Mouse (Mus musculus) hindbrain, embryonic 16.5 days (tissue): ENCODE results near the gene Myom1. TPM values are rescaled to one million over a fixed set of nuclear protein-coding genes. Genes with fewer than 3 reads are reported as not detected.

Experiments
- ATAC-seq: fragments of 200-750 bp; cut with Nextera tagmentation; 2 replicates; pipeline ENCODE4 v1.8.0; 2017; ENCODE audit warnings: moderate TSS enrichment, moderate library complexity
- H3K27ac ChIP-seq: fragments of 300-500 bp; sonication (generic); 2 replicates; pipeline ENCODE4 v1.5.1; 2014; ENCODE audit warnings: low read depth, mild to moderate bottlenecking, control low read depth, low read length, moderate library complexity
- H3K27me3 ChIP-seq: fragments of 300-500 bp; sonication (generic); replicated peaks from 2 replicates; pipeline ENCODE4 v1.6.1; 2014; ENCODE audit warnings: low read length; ENCODE audit not compliant: control insufficient read depth, insufficient read depth
- H3K36me3 ChIP-seq: fragments of 300-500 bp; sonication (generic); 2 replicates; pipeline ENCODE4 v1.6.1; 2014; ENCODE audit warnings: mild to moderate bottlenecking, low read length, moderate library complexity, mixed read lengths; ENCODE audit not compliant: control insufficient read depth, insufficient read depth
- H3K4me1 ChIP-seq: fragments of 300-500 bp; sonication (generic); 2 replicates; pipeline ENCODE4 v1.6.1; 2014; ENCODE audit warnings: low read depth, low read length; ENCODE audit not compliant: control insufficient read depth, insufficient read depth
- H3K4me2 ChIP-seq: fragments of 300-500 bp; sonication (generic); 2 replicates; pipeline ENCODE4 v1.6.1; 2014; ENCODE audit warnings: mild to moderate bottlenecking, low read length, control low read depth, moderate library complexity
- H3K4me3 ChIP-seq: fragments of 300-500 bp; sonication (generic); 2 replicates; pipeline ENCODE4 v1.5.1; 2014; ENCODE audit warnings: mild to moderate bottlenecking, low read length, control low read depth, moderate library complexity
- H3K9ac ChIP-seq: fragments of 300-500 bp; sonication (generic); 2 replicates; pipeline ENCODE4 v1.6.1; 2014; ENCODE audit warnings: low read depth, mild to moderate bottlenecking, control low read depth, low read length, moderate library complexity
- H3K9me3 ChIP-seq: fragments of 300-500 bp; sonication (generic); 2 replicates; pipeline ENCODE4 v1.6.1; 2014; ENCODE audit warnings: mild to moderate bottlenecking, low read length, moderate library complexity; ENCODE audit not compliant: control insufficient read depth
- WGBS: fragments of 180-500 bp; shearing (Covaris S2); extraction: QIAGEN DNeasy Blood & Tissue Kit; methylation state at CpG from one replicate; pipeline ENCODE4 v1.1.7; 2014; 5-methylcytosine and 5-hydroxymethylcytosine counted together
- polyA plus RNA-seq: library from polyadenylated mRNA; unstranded; fragments of >200 nt; fragmentation: Nextera tagmentation; extraction: Ambion mirVana; gene quantifications from 2 replicates; pipeline ENCODE4 v1.2.1, GENCODE M21; 2015

The Myom1 gene
- polyA plus RNA-seq, 1 experiment from 2014 or later, result 0.91 TPM

DNA sequence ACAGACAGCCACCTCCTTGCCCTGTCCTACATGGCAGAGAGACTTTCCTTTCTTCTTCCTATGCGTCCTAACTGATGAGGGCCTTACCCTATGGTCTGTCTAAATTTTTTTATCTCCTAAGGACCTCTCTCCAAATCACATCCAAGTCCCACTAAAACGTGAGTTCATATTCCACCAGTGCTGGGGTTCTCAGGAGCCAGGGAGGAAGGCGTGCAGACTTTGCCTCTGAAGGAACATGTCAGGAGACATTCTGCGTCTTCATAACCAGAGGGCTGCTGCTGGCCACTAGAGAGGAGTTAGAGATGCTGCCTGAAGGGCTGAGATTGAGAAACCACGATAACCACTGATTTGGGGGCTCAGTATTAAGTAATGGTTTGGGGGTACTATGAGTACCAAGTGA, 4.5 kb downstream of the Myom1 start:
- H3K9ac ChIP-seq, result no peak overlapping the region
- no peak overlapping the region for H3K4me3 ChIP-seq
- peaks cover 6% of the 10 kb centered on the region; the same call in 1 of the 2 replicates for H3K4me1 ChIP-seq
- H3K27ac ChIP-seq, result no peak overlapping the region
- H3K9me3 ChIP-seq, result no peaks in the 10 kb centered on the region
- H3K27me3 ChIP-seq, result no peaks in the 10 kb centered on the region
- no peak for ATAC-seq
- 87% methylated on average over 5 of the region's 5 CpGs for WGBS
- H3K4me2 ChIP-seq, result no peak overlapping the region
- H3K36me3 ChIP-seq, result no peaks in the 10 kb centered on the region

DNA sequence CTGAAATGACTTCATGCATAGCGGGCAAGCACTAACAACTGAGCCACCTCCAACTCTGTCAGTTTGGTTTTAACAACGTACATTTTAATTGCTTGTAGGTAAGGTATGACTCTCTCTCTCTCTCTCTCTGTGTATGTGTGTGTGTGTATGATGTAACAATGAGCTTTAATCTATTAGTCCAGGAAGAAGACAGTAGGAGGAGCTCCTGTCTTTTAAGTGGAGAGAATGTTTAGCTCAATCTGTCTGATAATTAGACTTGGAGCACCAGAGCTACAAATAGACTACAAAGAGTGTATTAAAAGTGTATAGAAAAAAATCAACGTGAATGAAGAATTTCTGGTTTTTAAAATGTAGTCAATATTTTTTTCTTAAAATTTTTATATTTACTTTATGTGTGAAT, 6.2 kb downstream of the Myom1 start:
- Histone ChIP-seq H3K36me3 (no peaks in the 10 kb centered on the region), H3K27ac (no peak overlapping the region), H3K27me3 (no peaks in the 10 kb centered on the region), H3K4me3 (no peak overlapping the region), H3K4me2 (no peak overlapping the region), H3K9me3 (no peaks in the 10 kb centered on the region), H3K4me1 (no peaks in the 10 kb centered on the region), H3K9ac (no peak overlapping the region)
- WGBS, result 91% methylated on average over 3 of the region's 3 CpGs
- ATAC-seq, result no peak

DNA sequence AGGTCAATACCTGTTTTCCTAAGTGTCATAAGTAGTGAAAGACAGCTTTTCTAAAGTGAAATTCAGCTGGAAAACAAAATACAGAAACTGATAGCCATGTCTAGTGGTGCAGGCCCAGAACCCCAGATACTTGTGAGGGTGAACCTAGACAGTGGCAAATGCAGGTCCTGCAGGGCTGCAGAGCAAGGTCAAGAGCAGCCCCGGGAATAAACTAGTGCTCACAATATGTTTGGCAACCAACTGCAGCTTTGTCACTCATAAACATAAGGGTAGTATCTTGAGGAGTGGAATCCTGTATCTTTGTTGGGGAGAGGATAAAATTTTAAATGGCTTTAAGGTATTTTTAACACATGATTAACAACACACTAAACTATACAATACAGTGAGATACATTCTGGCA, 7.3 kb downstream of the Myom1 start:
- ATAC-seq, result no peak

DNA sequence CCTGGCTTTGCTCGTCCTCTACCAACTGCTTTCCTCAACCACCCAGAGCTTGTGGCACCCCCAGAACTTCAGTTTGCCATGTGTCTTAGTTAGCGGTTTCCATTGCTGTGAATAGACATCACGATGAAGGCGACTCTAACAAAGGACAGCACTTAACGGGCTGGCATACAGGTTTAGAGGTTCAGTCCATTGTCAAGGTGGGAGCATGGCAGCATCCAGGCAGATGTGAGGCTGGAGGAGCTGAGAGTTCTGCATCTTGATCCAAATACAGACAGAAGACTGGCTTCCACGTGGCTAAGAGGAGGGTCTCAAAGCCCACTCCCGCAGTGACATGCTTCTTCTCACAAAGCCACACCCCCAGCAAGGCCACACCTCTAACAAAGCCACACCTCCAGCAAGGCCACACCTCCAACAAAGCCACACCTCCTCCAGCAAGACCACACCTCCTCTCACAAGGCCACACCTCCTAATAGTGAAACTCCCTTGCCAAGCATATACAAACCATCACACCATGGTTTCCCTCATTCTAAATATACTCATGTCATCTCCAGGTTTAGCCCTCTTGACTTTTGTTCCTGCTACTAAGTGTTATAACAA, 8.3 kb downstream of the Myom1 start:
- no peak overlapping the region for H3K4me2 ChIP-seq
- no peaks in the 10 kb centered on the region for H3K27me3 ChIP-seq
- H3K4me3 ChIP-seq, result no peak overlapping the region
- no peak overlapping the region for H3K9ac ChIP-seq
- H3K9me3 ChIP-seq, result no peaks in the 10 kb centered on the region
- H3K36me3 ChIP-seq, result no peaks in the 10 kb centered on the region
- ATAC-seq, result no peak
- no peak overlapping the region for H3K27ac ChIP-seq
- no peaks in the 10 kb centered on the region for H3K4me1 ChIP-seq
- whole genome bisulfite sequencing, result 56% methylated on average over 7 of the region's 7 CpGs

More for the DNA sequence above, 7.3 kb downstream of the Myom1 start:
- Histone ChIP-seq H3K9me3 (no peaks in the 10 kb centered on the region), H3K36me3 (no peaks in the 10 kb centered on the region), H3K9ac (no peak overlapping the region), H3K4me1 (no peaks in the 10 kb centered on the region), H3K4me3 (no peak overlapping the region), H3K4me2 (no peak overlapping the region), H3K27me3 (no peaks in the 10 kb centered on the region), H3K27ac (no peak overlapping the region)
- WGBS, result 81% methylated on average over 1 of the region's 1 CpGs

DNA sequence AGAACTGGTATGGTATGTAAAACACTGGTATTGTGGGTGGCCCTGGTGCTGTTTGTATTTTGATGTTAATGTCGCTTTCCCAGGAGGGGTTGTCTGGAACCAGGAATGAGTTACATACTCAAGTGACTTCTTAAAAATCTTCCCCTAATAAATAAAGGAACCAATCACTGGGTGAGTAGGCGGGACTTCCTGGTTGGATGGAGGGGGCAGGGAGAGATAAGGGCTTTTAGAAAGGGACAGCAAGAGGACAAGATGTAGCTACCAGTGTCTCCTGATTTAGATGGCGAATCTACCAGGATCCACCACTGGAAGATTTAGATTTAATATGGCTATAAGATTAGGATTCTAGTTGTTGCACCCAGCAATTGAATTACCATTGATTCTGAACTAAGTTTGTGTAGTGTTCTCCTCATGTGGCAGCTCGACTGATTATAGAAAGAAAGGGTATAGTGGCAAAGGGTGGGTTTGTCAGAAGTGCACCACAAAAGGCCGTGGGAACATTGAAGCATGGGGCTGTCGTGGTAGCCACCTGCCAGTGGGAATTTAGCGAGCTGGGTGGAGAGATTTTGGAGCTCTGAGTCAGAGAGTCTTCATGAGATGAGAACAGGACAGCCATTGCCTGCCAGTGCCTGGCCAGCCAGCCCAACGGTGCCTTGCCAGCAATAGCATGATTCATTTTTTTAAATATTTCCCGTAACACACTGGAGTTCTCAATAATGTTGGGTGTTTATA, 9.7 kb downstream of the Myom1 start:
- WGBS, result 86% methylated on average over 9 of the region's 9 CpGs
- Histone ChIP-seq H3K4me2 (no peak overlapping the region), H3K27ac (no peak overlapping the region), H3K36me3 (no peaks in the 10 kb centered on the region), H3K4me1 (no peaks in the 10 kb centered on the region), H3K9ac (no peak overlapping the region), H3K9me3 (no peaks in the 10 kb centered on the region), H3K27me3 (no peaks in the 10 kb centered on the region), H3K4me3 (no peak overlapping the region)
- ATAC-seq, result no peak

DNA sequence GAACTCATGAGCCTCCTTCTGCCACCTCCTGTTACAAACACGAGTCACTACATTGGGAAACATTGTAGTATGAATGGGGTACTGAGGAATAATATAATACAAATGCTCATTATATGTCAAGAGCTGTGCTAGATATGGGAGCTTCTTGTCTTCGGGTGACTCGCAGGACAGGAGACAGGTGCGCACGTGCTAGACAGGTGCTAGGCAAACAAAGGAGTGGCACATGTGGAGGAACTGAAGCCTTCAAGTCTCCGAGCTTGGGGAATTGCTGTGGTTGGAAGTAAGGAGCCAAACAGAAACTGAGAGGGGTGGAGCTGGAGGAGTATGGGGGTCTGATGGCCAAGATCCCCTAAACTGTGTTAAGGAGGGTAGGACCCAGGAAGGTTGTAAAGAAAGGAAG, 10.7 kb downstream of the Myom1 start:
- Histone ChIP-seq H3K27me3 (no peaks in the 10 kb centered on the region), H3K4me2 (no peak overlapping the region)

DNA sequence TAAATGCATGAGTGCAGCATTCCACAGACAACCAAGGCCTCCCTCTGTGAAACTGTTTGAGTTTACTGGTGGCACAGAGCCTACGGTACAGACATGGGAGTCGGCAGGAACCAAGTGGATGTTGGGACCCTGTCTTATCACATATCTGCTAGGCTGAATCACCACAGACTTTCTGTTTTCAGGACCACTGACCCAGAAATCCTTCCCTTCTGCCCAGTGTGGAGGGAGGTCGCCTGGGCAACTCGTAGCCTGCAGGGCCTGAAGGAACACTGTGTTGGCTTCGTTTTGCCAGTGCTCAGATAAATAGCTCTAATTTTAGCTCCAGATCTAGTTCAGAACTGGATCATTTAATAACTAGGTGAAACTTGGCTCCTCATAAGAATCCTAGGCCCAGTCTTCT, 12.5 kb downstream of the Myom1 start:
- Histone ChIP-seq H3K4me3 (no peak overlapping the region), H3K4me1 (no peaks in the 10 kb centered on the region), H3K9me3 (no peaks in the 10 kb centered on the region), H3K9ac (no peak overlapping the region), H3K27me3 (no peaks in the 10 kb centered on the region), H3K36me3 (no peaks in the 10 kb centered on the region), H3K27ac (no peak overlapping the region), H3K4me2 (no peak overlapping the region)
- WGBS, result 29% methylated on average over 5 of the region's 5 CpGs
- ATAC-seq, result no peak

More for the DNA sequence above, 10.7 kb downstream of the Myom1 start:
- no peak overlapping the region for H3K4me3 ChIP-seq
- H3K4me1 ChIP-seq, result no peaks in the 10 kb centered on the region
- ATAC-seq, result no peak
- H3K9me3 ChIP-seq, result no peaks in the 10 kb centered on the region
- no peak overlapping the region for H3K27ac ChIP-seq
- no peaks in the 10 kb centered on the region for H3K36me3 ChIP-seq
- no peak overlapping the region for H3K9ac ChIP-seq
- 90% methylated on average over 6 of the region's 6 CpGs for WGBS

DNA sequence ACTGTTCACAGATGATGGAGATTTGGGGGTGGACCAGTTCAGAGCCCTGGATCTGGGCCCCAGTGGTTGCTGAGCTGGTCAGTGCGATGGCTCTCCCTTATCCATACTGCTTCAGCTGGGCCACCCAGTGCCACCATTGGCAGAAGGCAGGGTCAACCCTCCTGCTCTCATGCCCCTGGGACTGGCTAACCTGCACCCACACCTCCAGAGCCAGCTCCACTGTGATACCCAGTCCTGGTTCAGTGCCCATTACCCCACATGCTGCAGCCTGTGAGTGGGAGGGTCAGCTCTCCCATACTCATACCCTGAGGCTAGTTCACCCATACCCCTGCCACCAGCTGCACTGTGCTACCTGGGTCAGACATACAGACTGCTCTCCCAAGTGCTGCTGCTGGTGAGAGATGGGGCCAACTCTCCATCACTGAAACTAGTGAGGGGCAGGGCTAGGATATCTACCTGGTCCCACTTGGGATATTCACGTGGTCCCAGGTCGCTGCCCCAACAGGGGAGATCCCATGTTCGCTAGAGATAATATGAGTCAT, 15.1 kb downstream of the Myom1 start:
- Histone ChIP-seq H3K9ac (no peak overlapping the region), H3K4me1 (no peaks in the 10 kb centered on the region), H3K36me3 (no peaks in the 10 kb centered on the region), H3K27ac (no peak overlapping the region), H3K4me3 (no peak overlapping the region), H3K4me2 (no peak overlapping the region), H3K9me3 (no peaks in the 10 kb centered on the region), H3K27me3 (no peaks in the 10 kb centered on the region)
- WGBS, result 90% methylated on average over 4 of the region's 4 CpGs
- ATAC-seq, result no peak

DNA sequence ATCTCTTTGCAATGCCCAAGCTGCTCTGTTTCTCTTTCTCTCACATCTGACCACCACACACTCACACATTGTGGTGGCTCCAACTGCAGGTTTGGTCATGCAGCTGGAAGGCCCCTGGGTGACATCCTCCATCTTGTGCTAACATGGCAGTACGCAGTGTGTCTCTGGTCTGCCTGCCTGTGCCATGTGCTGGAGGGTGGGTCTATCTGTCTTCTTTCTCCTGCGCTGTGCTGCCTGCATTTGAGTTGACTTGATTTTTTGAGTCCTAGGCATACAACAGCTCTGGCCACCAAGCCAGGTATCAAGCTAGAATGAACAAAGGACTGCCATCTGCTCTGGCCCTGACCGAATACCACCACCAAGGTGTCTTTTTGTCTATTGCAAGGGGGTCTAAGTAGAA, 15.7 kb downstream of the Myom1 start:
- no peaks in the 10 kb centered on the region for H3K4me1 ChIP-seq
- H3K4me2 ChIP-seq, result no peak overlapping the region
- WGBS, result 97% methylated on average over 3 of the region's 3 CpGs
- no peaks in the 10 kb centered on the region for H3K27me3 ChIP-seq
- H3K27ac ChIP-seq, result no peak overlapping the region
- H3K9ac ChIP-seq, result no peak overlapping the region
- H3K36me3 ChIP-seq, result no peaks in the 10 kb centered on the region
- H3K4me3 ChIP-seq, result no peak overlapping the region
- no peak for ATAC-seq
- no peaks in the 10 kb centered on the region for H3K9me3 ChIP-seq
